Mouse (Mus musculus): ENCODE measurements around the gene Cbln1.

The Cbln1 gene

DNA sequence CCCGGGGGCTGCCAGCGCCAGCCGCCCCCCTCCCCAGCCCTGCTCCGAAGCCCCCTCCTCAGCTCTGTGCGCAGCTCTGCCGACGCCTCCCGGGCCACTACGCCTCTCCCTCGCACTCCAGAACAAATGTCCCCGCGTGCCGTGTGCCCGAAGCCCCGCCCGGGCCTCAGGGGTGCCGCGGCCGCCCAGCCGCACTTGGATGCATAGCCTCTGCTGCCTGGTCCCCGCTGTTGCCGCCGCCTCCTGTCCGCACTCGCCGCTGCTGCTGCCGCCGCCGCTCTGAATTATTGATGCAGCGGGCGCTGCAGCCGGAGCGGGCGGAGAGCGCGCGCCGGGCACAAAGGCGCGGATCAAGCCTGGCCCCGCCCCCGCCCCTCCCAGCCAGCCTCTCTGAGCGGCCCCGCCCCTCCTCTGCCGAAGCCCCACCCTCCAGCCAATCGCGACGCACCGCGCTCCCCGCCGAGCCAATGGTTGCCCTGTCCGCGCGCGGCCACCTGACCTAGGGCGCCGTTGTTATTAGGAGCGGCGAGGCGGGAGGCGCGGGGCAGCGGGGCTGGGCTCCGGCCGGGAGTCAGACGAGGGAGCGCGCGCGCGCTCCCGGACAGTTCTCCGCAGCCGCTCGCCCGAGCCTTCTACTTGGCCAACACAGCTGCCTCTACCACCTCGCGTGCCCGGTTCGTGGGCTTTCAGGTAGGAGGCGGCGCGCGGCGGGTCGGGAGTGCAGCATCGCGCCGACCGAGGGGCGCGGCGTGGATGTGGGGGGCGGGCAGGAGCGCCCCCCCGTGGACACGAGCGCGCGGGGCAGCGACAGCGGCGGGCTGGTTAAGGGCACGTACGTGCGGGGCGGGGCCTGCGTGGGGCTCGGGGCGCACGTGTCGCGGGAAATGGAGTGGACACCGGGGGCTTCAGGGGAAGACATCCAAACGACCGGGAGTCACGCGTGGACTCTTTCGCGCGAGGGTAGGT is at the start of gene Cbln1:
Cbln1 (minus strand) TSS at position 339 of the 966 bp plus-strand sequence.
- DNase-seq (ENCODE audit: low spot score), result no peak

DNA sequence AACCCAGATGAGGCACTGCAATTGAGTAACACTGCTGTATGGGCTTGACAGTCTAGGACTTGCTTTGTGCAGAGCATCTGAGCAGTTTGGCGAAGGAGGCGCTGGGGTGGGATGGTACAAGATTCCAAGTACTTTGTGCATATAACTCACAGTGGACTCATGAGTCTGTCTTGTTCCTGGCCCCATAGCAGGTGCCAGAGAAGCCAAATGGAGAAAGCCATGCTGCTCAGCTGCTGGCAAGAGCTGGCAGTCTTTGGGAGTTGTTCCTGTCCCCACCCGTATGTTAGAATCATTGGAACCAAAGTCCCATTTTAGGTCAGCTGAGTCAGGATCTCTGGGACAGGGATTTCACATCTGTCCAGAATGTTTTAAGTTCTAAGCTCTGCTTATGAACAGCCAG is 44.7 kb upstream of the Cbln1 start:
- no peak for DNase-seq (ENCODE audit: low spot score)

DNA sequence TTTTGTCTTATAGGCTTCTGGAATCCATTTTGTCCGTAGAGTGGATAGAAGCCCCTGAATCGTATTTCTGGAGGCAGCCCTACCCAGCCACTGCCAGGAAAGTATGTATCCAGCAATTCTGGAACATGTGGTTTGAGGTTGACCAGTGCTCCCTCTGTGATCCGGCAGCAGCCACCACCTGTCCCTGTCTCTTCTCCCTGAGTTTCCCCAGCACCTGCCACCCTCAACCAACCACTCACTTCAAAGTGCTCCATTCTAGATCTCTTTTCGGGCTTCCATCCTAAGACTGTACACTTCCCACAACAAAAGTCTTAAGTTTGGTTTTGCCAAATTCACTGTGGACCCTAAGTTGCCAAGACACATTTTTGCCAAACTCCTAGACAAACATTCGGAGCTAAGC is 41.4 kb upstream of the Cbln1 start:
- no peak for DNase-seq (ENCODE audit: low spot score)

DNA sequence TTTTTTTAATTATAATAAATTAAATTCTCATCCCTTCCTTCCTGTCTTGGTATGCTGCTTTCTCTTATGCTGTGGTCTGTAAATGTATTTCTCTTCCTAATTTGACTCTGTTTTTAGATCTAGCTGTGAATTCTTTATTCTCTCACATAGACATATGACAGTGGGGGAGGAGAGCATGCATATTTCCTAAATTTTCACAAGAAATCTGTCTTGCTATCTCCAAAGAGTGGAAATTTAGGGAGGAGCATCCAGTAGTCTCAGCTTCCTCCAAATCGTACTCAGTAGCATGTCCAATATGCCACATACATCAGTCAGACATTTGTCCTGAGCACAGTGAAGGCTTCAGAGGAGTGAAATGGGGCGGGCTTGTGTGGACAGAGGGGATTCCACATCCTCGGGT is 40.9 kb upstream of the Cbln1 start:
- DNase-seq (ENCODE audit: low spot score), result no peak

DNA sequence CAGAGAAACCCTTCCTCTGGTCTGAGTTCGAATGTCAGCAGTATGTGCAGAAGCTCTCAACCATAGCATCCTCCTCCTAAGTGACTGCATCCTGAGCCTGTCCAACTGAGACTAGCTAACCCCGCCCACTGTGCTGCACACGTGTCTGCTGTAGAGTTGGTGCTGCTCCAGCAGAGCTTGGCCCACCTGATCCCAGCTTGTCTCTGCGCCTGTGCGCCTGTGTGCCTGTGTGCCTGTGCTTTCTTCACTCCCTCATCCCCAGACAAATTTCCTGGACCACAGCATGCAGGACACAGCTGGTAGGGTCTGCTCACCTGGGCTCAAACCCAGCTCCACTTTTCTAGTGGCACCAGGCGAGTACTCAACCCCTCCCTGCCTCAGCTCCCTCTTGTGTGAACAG is 40.2 kb upstream of the Cbln1 start:
- DNase-seq (ENCODE audit: low spot score), result no peak

DNA sequence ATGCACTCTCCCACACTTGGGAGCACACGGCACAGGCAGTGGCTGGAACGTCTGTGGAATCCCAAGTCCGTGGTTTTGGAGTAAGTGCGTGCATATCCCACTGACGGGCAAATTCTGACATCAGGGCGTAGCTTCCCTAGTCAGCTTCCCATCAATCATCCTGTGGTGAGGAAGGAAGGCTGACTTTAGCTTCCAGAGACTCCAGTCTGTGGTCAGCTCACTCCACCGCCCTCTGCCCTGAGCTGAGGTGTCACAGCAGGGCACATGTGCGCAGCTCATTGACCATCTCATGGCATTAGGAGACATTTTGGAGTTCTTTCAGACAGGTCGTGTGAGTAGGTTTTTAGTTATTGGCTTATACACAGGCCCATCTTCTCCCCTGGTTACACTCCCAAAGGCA is 34.6 kb upstream of the Cbln1 start:
- DNase-seq (ENCODE audit: low spot score), result no peak

DNA sequence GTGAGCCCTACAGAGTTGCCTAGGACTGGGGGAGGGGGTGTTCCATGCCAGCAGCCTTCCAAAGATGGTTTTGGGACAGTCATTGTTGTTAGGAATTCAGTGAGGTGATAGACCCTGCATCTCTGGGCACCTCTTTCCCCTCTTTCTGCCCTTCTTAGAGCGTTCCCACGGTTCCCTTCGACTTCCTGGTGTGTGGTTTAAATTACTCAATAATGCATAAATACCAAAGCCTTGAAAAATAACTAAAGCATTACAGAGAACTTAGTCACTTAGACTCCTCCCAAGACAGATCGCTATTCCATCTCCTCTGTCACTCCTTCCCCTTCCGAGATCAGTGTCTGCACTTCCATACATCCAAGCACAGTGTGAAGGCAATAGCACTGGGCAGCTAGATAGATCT is 32.0 kb upstream of the Cbln1 start:
- no peak for DNase-seq (ENCODE audit: low spot score)

DNA sequence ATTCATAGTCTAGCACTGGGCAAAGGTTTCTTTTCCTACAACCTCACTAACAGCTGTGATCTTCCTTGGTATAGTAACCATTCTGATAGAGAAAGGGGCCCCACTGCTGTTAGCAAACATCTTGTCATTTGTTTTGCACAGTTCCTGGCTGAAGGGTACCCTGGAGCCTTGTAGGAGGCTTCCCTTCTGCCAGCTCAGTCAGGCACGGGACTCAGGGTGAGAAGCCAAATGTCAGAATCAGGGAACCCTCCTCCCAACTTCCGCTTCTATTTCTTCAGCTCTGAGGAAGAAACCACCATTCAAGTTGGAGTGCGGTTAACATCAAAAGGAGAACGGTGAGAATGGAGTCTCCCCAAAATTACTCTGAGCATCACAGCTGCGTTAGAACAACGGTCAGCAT is 30.3 kb upstream of the Cbln1 start:
- no peak for DNase-seq (ENCODE audit: low spot score)

DNA sequence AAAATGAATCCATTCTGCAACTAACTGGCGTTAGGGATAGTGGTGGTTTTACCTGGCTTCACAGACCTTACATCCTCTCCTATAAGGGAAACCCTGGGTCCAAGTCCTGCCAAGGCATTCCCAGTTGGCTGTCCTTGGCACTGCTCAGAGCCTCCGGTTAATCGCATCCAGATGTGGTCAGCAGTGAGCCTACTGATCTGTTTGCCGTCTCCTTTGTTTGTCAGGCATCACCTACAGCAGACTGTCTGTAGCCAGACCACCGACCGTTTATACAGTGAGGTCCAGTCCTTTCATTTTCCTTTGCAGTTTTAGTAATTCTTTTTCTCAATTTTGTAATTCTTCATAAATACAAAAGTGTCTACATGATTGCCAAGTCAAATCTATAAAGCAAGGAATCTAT is 25.2 kb upstream of the Cbln1 start:
- DNase-seq (ENCODE audit: low spot score), result no peak

DNA sequence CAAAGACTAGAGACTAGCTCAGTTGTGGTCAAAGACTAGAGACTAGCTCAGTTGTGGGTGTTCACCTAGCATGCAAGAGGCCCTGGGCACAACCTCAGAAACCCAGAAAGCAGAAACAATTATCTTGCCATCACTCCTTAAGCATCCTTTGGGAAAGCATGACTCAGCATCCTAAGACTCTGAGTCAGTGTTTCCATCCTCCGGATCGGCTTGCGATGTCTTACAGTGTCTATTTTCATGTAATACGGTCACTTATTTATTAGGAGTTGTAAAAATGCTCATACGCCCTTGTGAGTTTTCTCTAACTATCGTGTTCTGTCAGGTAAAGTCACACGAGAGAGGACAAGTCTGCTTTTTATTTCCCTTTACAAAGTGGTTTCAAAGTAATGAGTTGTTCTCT is 24.1 kb upstream of the Cbln1 start:
- DNase-seq (ENCODE audit: low spot score), result no peak

DNA sequence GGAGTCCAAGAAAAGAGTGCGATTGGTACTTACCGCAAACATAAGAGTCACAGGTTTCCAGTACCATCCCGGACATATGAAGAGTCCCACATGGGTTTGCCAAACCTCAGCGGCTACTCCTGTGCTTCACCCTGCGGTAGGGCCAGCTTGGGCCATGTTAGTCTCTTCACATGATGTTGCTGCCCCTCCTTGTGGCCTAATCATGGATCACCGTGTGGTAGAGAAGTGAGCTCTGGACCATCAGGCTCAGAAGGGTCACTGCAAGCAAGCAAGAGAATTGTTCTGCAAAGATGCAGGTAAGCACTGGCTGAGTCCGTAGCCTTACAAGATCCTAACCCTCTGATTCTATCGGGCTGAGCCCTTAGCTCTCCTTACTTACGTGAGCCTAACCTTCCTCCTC is 22.5 kb upstream of the Cbln1 start:
- no peak for DNase-seq (ENCODE audit: low spot score)

DNA sequence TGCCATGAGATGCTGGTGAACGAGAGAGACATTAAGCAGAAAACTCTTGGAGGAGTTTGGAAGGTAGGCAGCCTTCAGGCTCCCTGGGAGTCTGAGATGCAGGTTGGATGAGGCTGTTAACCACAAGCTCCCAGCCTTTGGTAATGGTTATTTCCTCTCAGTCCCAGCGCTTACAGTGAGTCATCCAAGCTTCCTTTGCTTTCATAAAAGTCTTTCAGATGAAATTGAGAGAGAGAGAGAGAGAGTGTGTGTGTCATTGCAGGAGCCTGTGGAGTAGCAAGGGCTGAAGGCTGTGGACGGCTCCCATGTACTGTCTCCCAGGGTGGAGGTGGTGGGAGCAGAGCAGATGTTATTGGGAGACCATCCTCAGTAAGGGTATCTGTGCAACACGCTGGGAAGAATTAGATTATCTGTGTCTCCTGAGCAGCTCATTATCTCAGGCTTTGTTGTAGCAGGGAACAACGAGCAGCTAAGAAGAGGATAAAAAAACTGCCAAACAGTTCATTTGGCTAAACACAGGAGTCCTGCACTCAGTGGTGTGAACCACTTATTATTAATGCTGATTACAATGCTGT is 17.5 kb upstream of the Cbln1 start:
- no peak for DNase-seq (ENCODE audit: low spot score)

DNA sequence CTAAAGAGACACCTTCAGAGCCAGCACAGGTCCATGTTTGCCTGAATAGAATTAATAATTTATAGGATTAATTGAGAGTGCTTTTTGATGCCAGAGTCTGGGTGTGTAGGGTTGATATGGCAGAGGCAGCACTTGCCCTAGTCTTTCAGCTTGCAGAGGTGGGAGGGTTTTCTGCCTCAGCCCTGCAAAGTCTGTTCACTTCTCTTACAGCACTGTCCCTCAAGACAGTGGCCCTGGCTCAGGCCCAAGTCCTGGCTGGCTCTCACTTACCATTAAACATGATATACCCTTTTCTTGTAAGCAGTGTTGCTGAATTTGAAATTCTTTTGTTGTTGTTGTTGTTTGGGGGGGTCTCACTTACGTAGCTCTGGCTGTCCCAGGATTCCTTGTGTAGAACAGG is 9.0 kb upstream of the Cbln1 start:
- DNase-seq (ENCODE audit: low spot score), result no peak

DNA sequence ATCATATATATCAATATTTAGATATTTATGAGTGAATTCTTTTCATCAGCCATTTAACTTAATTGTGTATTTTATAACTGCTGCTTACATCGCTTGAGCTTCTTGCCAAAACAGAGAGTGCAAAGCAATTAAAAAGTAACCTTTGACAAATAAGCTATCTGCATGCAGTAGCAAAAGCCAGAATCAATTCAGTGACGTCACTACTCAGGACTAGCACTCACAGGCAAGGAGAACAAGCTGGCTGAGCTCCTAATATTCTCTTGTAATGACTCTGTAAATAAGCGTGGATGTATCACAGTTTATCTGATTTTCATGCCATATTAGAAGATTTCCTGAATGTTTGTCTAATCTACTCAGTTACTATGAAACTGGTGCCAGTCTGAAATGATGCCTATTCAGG is 5.8 kb upstream of the Cbln1 start:
- no peak for DNase-seq (ENCODE audit: low spot score)

DNA sequence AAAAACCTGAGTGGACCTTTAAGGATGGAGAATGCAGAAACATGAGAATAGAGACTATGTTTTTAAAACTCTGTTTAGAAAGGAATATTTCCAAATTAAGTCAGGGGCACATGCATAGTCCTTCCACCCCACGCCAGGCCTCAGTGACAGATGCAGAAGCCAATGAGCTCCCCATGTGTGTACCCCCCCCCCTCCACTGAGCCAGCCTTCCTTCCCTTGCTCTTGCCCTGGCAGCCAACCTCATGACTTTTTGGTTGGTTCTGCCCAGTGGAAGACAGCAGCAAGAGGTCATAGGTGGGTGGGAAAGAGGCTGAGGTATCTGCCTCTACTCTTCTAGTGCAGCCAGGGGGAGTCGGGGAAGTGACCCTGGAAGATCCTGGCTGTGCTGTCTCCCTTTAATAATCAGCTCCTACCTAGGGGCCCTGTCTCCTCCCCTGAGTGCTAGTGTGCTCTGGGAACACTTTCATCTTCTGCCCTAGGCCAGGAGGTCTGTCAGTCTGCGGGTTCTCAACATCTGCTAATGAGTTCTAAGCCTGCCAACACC is 4.8 kb upstream of the Cbln1 start:
- DNase-seq (ENCODE audit: low spot score), result no peak

DNA sequence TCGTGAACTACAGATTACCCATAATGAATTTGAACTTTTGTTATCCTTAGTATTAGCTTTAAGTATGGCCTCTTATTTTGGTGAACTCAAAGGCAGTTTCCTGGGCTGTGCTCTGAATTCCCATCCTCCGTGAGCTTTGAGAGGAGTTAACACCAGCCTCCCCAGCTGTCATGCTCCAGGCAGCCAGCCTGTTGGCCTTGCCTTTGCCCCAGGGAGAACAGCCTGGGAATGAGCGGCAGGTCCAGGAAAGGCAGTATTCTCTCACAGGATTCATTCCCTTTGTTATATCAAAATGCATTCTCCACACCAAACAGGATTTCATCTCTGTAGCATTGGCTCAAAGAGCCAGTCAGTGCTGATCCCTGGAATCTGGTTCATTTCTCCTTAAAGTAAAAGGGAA is 3.1 kb upstream of the Cbln1 start:
- DNase-seq (ENCODE audit: low spot score), result no peak

DNA sequence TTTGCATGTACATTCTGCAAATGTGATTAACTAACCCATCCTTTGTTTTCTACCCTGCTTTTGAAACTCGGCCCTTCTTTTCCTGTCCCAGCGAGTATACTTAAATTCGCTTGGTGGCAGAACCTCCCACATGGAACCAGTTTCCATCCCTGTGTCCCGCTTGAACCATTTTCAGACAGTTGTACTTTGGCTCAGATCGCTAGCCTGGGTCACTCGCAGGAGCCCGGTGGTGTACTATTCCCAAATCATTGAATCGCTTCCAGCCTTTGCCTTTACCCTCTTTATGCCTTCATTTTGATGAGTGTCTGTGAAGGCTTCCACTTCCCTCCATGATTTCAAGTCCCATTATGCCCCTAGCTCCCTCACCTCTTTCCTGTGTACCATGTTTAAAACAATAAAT is 2.0 kb upstream of the Cbln1 start:
- no peak for DNase-seq (ENCODE audit: low spot score)

DNA sequence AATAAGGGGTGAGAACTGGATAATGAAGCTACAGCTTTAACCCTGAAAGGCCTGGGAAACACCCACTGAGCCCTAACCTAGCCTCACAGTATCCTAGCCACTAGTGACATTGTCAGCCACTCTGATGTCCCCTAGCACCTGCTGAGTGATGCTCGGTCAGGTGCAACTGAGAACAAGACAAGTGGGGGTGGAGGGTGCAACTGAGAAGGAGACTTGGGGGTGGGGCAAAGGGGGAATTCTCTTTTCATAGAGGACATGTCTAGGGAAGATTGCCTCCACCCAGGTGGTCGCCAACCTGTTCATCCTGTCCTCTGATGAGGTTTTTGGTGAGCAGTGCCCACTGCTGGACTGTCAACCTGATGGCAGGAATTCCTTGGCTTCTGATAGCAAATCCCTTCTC is 1.5 kb upstream of the Cbln1 start:
- DNase-seq (ENCODE audit: low spot score), result no peak

DNA sequence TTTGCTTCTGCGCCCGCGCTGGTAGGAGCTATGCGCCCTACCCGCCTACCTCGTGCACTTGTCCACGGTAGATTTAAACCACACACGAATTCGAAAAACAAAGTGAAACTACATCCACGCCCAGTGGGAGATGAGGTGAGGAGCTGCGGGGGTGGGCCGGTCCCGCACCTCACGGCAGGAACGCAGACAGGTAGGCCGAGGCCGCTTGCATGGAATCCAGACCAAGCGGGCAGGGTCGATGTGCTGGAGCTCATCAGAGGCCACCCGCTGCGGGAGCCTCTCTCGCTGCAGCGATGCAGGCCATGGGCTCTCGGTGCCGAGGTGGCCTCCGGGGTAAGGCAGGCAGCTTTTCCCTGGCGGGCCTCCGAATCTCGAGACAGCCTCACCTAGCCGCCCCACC is 905 bp upstream of the Cbln1 start:
- DNase-seq (ENCODE audit: low spot score), result no peak

DNA sequence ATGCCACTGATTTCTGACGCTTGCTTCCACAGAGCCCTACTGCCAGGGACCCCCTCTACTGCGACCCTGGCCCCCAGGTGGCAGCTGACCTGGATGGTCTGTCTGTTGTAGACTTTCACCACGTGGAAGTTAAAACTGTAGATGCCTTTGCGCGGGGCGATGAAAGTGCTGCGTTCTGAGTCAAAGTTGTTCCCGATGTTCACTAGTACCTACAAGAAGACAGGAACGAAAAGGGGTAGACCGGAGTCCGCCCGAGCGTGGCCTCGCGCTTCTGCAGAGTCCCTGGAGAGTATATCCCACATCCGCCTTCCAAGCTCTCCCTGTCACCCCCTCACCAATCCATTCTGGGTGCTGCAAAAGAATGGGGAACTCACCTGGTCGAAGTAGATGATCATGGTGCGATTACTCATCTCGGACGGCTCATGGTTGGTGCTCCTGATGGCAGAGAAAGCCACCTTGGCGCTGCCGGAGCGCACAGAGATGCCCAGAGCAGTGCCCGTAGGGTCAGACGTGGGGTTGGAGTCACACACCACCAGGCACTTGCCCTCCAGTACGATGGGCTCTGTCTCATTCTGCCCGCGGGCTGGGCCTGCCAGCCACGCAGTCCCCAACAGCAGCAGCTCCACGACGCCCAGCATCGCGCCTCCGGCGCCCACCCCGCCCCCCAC is 672 bp downstream of the Cbln1 start:
- DNase-seq (ENCODE audit: low spot score), result no peak

DNA sequence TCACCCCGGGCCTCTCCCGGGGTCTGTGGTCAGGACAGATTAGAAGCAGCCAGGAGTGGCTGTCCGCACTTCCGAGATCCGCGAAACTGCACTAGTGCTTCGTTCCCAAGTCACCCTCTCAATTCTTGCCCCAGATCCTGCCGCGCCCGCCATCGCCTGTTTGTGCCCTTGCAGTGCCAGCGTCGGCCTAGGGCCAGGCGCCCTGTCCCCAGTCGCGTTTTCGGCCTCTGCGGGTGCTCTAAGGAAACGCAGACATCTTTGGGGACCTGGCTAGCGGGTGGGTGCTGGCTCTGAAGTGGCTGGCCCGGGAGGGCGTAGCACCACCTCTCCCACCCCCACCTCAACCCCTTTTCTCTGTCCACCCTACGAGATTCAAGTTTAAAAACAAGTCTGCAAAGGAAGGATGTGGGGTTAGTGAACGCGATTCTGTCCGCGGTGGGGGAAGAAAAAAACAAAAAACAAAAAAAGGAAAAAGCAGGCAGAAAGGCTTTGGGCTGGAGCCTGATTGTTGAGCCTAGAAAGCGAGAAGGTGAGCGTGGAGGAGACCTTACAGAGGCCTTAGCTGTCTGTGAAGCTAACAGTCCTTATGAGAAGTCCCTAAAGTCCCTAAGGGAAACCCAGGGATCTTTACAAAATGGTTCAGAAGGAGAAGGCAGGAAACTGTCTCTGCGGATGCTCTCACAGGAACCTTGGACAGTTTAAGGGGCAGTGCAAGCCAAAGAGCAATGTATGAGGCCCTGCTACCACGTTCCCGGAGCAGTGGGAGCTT is 1.4 kb downstream of the Cbln1 start:
- DNase-seq (ENCODE audit: low spot score), result no peak
